Mouse (Mus musculus) megakaryocyte, embryonic 14.5 days (primary cell): ENCODE data around the gene Akap11.

Experiments
- FLI1 ChIP-seq: IDR thresholded peaks from 2 replicates; pipeline ENCODE4 v1.6.1; 2012; ENCODE audit warnings: low read length, inconsistent platforms, mixed read lengths
- GATA1 ChIP-seq: IDR thresholded peaks from 3 replicates; pipeline ENCODE4 v1.6.1; 2012; ENCODE audit warnings: mixed read lengths, low read length, inconsistent platforms, borderline replicate concordance

DNA sequence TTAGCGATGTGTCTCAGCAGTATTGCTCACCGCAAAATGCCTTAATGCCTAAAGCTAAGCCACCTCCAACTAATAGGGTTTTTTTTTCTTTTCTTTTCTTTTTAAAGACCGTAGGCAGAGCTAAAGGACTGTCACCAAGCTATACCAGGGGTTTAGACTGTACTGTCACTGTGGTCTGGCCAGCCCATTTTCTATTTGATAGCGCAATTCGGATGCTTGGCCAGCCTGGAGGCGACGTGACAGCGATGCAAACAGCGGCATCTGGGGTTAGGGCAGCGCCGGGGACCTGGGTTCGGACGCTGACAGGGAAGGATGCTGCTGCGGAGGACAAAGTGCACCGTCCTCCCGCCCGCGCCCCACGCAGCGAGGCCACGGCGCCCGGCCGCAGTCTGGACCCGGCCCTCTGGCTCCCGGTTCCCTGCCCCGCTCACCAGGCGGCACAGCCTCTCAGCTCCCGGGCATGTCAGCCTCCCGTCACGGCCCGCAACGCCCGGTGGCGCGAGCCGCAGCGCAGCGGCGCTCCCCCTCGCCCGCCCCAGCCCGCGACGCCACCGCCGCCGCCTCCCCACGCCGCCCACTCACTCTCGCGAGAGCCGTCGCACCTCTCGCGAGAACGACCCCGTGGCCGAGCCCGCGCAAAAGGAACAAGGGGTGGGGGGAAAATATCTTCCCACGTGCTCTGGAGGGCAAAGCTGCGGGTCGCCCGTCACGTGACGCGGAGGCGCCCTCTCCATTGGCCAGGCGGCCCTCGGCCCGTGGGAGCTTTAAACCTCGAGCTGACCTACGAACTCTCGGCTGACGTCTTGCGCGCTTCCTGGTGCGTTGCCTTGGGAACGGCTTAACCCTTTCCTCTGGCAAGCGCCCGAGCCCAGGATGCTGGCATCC lies at the start of gene Akap11:
- TF ChIP-seq GATA1 (no peak), FLI1 (no peak; the same call in 1 of the 2 replicates)
